Mouse (Mus musculus) liver, embryonic 14.5 days (tissue): Measurements from ENCODE around the gene Slco1a4.

ENCODE experiments used
- CTCF ChIP-seq: IDR thresholded peaks from 2 replicates; pipeline ENCODE4 v1.5.1; 2016; ENCODE audit warnings: antibody characterized with exemption, low read depth, control low read depth
- EP300 ChIP-seq: IDR thresholded peaks from 2 replicates; pipeline ENCODE4 v1.6.1; 2016; ENCODE audit warnings: antibody characterized with exemption, low read depth

GRCm38 (mm10) chr6:141774476-141774875, 81.5 kb downstream of the Slco1a4 start:
- TF ChIP-seq CTCF, result no peak
- no peak for TF ChIP-seq EP300
